Comparison of ENCODE assay signal across 30 mouse cellular contexts in the genomic region with DNA sequence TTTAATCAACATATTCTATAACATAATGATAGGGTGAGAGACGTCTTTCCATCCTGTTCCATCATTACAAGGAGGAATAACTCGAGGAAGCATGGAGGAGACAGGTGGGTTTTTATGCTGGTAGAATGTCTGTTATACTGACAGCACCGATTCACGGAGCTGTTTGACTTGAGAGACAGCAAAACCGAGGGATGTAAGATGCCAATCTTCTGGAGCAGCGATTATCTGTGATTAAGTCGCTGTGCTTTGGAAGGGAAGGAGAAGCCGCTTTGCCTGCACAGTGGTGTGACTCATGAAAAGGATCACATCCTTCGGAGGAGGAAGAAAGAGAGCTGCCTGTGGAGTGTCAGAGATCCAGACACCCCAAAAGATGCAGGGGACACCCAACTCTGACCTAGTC.
"Had no signal": no experiment of that assay in that cellular context is flagged by ENCODE, and none has a peak within 500 bp of the region (broad histone marks: within the 10 kb centered on the region; RNA-seq: fewer than 3 reads in every experiment).

No protein-coding gene starts in this region.

- H3K27me3 ChIP-seq: heart, embryonic 13.5 days; heart, embryonic 15.5 days; hindbrain, embryonic 13.5 days; hindbrain, embryonic 15.5 days; kidney, embryonic 15.5 days; liver, embryonic 13.5 days; liver, embryonic 15.5 days had no signal

- ATAC-seq: hindbrain, postnatal 0 days; intestine, embryonic 16.5 days; liver, postnatal 0 days had no signal

- H3K9ac ChIP-seq: heart, embryonic 13.5 days; heart, embryonic 15.5 days; hindbrain, embryonic 13.5 days; hindbrain, embryonic 15.5 days; kidney, embryonic 15.5 days; limb, embryonic 12.5 days; liver, embryonic 13.5 days; liver, embryonic 15.5 days; liver, postnatal 0 days had no signal

- H3K4me3 ChIP-seq: heart, adult 2 months; heart, embryonic 13.5 days; heart, embryonic 15.5 days; hindbrain, embryonic 13.5 days; hindbrain, embryonic 15.5 days; kidney, embryonic 15.5 days; left cerebral cortex, adult 2 months; limb, embryonic 10.5 days; limb, embryonic 12.5 days; liver, embryonic 13.5 days; liver, embryonic 15.5 days had no signal

- H3K4me1 ChIP-seq: heart, embryonic 13.5 days; heart, embryonic 15.5 days; hindbrain, embryonic 13.5 days; hindbrain, embryonic 15.5 days; kidney, embryonic 15.5 days; limb, embryonic 10.5 days; limb, embryonic 12.5 days; liver, embryonic 13.5 days; liver, embryonic 15.5 days had no signal

- H3K9me3 ChIP-seq: heart, embryonic 13.5 days; heart, embryonic 15.5 days; hindbrain, embryonic 13.5 days; hindbrain, embryonic 15.5 days; kidney, embryonic 15.5 days; limb, embryonic 10.5 days; limb, embryonic 12.5 days; liver, embryonic 13.5 days; liver, embryonic 15.5 days had no signal

- DNase-seq: gastrocnemius, postnatal 14 days; gastrocnemius, postnatal 36 days; heart, adult 11 months; heart, adult 2 months; heart, postnatal 14 days; heart, postnatal 36 days; kidney, adult 11 months; kidney, adult 2 months; kidney, adult 9 months; kidney, postnatal 14 days; kidney, postnatal 36 days; layer of hippocampus, adult 9-11 months; layer of hippocampus, postnatal 36 days; liver; liver, embryonic 13.5 days; liver, postnatal 0 days had no signal

- H3K36me3 ChIP-seq: heart, embryonic 13.5 days; heart, embryonic 15.5 days; hindbrain, embryonic 13.5 days; hindbrain, embryonic 15.5 days; kidney, embryonic 15.5 days; limb, embryonic 10.5 days; limb, embryonic 12.5 days; liver, embryonic 13.5 days; liver, embryonic 15.5 days had no signal

- H3K27ac ChIP-seq: heart, adult 2 months; heart, embryonic 13.5 days; heart, embryonic 15.5 days; hindbrain, embryonic 13.5 days; hindbrain, embryonic 15.5 days; hindbrain, postnatal 0 days; kidney, embryonic 15.5 days; kidney, postnatal 0 days; left cerebral cortex, adult 2 months; limb, embryonic 10.5 days; limb, embryonic 12.5 days; liver, embryonic 13.5 days; liver, embryonic 15.5 days had no signal

- H3K4me2 ChIP-seq: heart, embryonic 11.5 days; heart, embryonic 13.5 days; heart, embryonic 15.5 days; hindbrain, embryonic 13.5 days; hindbrain, embryonic 15.5 days; kidney, embryonic 15.5 days; limb, embryonic 12.5 days; liver, embryonic 11.5 days; liver, embryonic 13.5 days; liver, embryonic 15.5 days had no signal
